Mouse (Mus musculus): ENCODE results near the gene Rgma.

DNA sequence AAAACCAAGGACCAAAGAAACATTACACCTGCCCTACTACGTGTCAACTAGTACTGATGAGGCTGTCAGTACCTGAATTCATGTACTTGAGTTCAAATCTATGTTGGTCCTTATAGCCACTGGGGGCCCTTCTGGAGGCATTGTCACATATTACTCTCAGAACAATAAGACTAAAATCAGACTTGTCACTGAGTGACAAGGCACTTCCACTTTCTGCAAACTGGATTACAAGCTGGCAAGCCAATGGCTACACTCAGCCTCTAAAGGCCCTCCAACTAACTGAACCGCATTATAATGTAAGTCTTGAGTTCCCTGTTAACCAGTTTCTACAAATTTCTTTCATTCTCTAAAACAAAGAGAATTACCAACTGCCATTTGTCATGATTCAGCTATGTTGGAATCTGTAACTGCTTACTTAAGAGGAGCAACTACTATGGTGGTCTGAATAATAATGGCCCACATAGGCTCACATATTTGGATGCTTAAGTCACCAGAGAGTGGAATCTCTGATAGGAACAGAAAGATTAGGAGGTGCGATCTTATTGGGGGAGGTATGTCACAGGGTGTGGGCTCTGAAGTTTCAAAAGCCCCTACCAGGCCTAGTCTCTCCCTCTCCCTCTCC lies 77.0 kb downstream of the Rgma start:
- TF ChIP-seq CTCF (IDR thresholded peaks at IDR 0.05; ENCODE audit: borderline replicate concordance, insufficient read depth, low read depth, low read length) (no peak), POLR2A (IDR thresholded peaks at IDR 0.05; ENCODE audit: borderline replicate concordance, insufficient read depth, low read length) (no peak)

Data from cerebellum, adult 2 months (tissue).